Comparison of ENCODE assay signal across 14 mouse cellular contexts in the genomic region with DNA sequence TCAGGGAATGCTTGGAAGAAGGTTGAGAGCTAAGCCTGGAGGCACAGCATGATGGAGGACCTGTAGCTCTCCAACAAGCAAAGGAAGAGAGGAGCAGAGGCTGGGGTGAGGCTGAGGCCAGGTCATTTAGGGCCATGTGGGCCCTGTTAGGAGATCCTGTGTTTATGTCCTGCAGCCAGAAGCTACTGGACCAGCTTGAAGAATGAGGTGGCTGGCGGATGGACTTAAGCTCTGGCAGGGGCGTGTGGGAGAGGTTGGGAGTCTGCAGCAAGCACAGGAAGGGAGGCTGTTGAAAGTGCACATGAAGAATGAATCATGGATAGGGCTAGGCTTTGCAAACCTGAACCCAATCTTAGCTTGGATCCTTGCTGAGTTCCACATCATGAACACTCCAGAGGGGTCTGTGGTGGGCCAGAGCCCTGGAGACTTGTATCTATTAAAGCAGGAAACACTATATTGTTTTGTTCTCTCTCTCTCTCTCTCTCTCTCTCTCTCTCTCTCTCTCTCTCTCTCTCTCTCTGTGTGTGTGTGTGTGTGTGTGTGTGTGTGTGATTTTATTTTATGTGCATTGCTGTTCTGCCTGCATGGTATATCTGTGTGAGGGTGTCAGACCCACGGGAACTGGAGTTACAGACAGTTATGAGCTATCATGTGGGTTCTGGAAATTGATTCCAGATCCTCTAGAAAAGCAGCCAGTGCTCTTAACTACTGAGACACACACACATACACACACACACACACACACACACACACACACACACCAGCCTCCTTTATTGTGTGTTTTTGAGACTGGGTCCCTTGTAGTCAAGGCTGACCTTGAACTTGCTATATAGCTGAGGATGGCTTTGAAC. TPM values are rescaled to one million over a fixed set of nuclear protein-coding genes. Genes with fewer than 3 reads are reported as not detected.
A peak's percentile ranks its signal among the peaks of the same experiment; 100 is the strongest.
DNase-seq lines count a peak whose midpoint lies in the region; ATAC-seq lines count a peak whose summit lies in the region.
"Had no signal": no experiment of that assay in that cellular context is flagged by ENCODE, and none has a peak within 500 bp of the region (broad histone marks: within the 10 kb centered on the region; RNA-seq: fewer than 3 reads in every experiment).

No protein-coding gene starts in this region.

- DNase-seq in heart, adult 11 months = peak; percentile 96
- DNase-seq in heart, postnatal 4 days = no peak
- no peak for DNase-seq in limb, embryonic 10.5 days (ENCODE audit: low spot score)
- DNase-seq in lung, postnatal 25 days (ENCODE audit: low spot score) = peak; percentile 69
- DNase-seq in adrenal gland, postnatal 36 days = no peak
- DNase-seq in cerebellum, adult 9-11 months = no peak
- DNase-seq in adrenal gland, postnatal 4 days (ENCODE audit: low spot score in 2 of 2) = no peak
- DNase-seq: cerebellum, postnatal 10 days; kidney, adult 8-10 months; thymus, postnatal 4 days had no signal

- H3K27ac ChIP-seq in embryonic facial prominence, embryonic 15.5 days (replicated peaks) = peak overlapping the region; percentile 88
- H3K27ac ChIP-seq in limb, embryonic 10.5 days = peak overlapping the region; percentile 42; the same call in 1 of the 2 replicates
- H3K27ac ChIP-seq: forebrain, embryonic 10.5 days had no signal

- H3K4me3 ChIP-seq in embryonic facial prominence, embryonic 15.5 days (replicated peaks) = no peak overlapping the region
- H3K4me3 ChIP-seq in limb, embryonic 10.5 days = no peak overlapping the region
- H3K4me3 ChIP-seq: forebrain, embryonic 10.5 days had no signal

- H3K9me3 ChIP-seq in embryonic facial prominence, embryonic 15.5 days (replicated peaks) = no peaks in the 10 kb centered on the region
- no peaks in the 10 kb centered on the region for H3K9me3 ChIP-seq in limb, embryonic 10.5 days (replicated peaks)
- H3K9me3 ChIP-seq: forebrain, embryonic 10.5 days had no signal

- no peaks in the 10 kb centered on the region for H3K27me3 ChIP-seq in embryonic facial prominence, embryonic 15.5 days
- no peaks in the 10 kb centered on the region for H3K27me3 ChIP-seq in limb, embryonic 10.5 days (ENCODE audit: low read depth, poor library complexity, severe bottlenecking)
- H3K27me3 ChIP-seq: Patski had no signal

- peaks cover 53% of the 10 kb centered on the region for H3K4me1 ChIP-seq in embryonic facial prominence, embryonic 15.5 days
- peaks cover 57% of the 10 kb centered on the region for H3K4me1 ChIP-seq in limb, embryonic 10.5 days

- H3K4me2 ChIP-seq in embryonic facial prominence, embryonic 15.5 days (replicated peaks) = no peak overlapping the region

- H3K9ac ChIP-seq in embryonic facial prominence, embryonic 15.5 days = no peak overlapping the region

- no peak for ATAC-seq in embryonic facial prominence, embryonic 15.5 days (ENCODE audit: insufficient number of reproducible peaks, low FRiP score, low TSS enrichment, low read depth)
- ATAC-seq: Patski had no signal

- H3K36me3 ChIP-seq in embryonic facial prominence, embryonic 15.5 days = no peaks in the 10 kb centered on the region
- no peaks in the 10 kb centered on the region for H3K36me3 ChIP-seq in limb, embryonic 10.5 days
- H3K36me3 ChIP-seq: forebrain, embryonic 10.5 days had no signal

- 47% methylated on average over 3 of the region's 3 CpGs for WGBS in embryonic facial prominence, embryonic 15.5 days
- WGBS in limb, embryonic 10.5 days = 21% methylated on average over 3 of the region's 3 CpGs

RNA-seq across cellular contexts. Expression of a gene that starts 7.8 kb away (rescaled TPM):
- 10 to 100 TPM; 10.5 to 13.2 TPM for total RNA-seq in heart, postnatal 4 days (2021)
- 30.4 and 38.4 TPM in 2 replicates for polyA plus RNA-seq in embryonic facial prominence, embryonic 15.5 days (2015; fragmentation: Nextera tagmentation; extraction: Ambion mirVana)
- polyA plus RNA-seq in limb, embryonic 10.5 days (2016; fragmentation: Nextera tagmentation; extraction: Ambion mirVana) = 0.45 and 0.64 TPM in 2 replicates
- total RNA-seq in adrenal gland, postnatal 36 days (2021) = 10 to 100 TPM in 1 of 2 experiments, 1 to 10 TPM in 1; 4.7 to 11.3 TPM
- 10 to 100 TPM; 17.6 to 20.7 TPM for total RNA-seq in adrenal gland, postnatal 4 days (2021)
- total RNA-seq: granulocyte monocyte progenitor cell, adult 5-6 weeks had no signal
- polyA plus RNA-seq: Patski had no signal

RNA-seq across cellular contexts. Expression of a gene that starts 46.7 kb away (rescaled TPM):
- 10 to 100 TPM; 10.4 to 12.0 TPM for total RNA-seq in heart, postnatal 4 days (2021)
- polyA plus RNA-seq in embryonic facial prominence, embryonic 15.5 days (2015; fragmentation: Nextera tagmentation; extraction: Ambion mirVana) = 10.9 and 12.0 TPM in 2 replicates
- polyA plus RNA-seq in limb, embryonic 10.5 days (2016; fragmentation: Nextera tagmentation; extraction: Ambion mirVana) = 36.3 and 40.6 TPM in 2 replicates
- 1 to 10 TPM; 2.1 TPM for total RNA-seq in adrenal gland, postnatal 36 days (2021)
- 10 to 100 TPM; 10.2 to 16.2 TPM for total RNA-seq in adrenal gland, postnatal 4 days (2021)
- total RNA-seq: granulocyte monocyte progenitor cell, adult 5-6 weeks had no signal

RNA-seq across cellular contexts. Expression of a gene that starts 48.4 kb away (rescaled TPM):
- 10 to 100 TPM; 25.8 to 28.6 TPM for total RNA-seq in heart, postnatal 4 days (2021)
- 56.9 and 58.5 TPM in 2 replicates for polyA plus RNA-seq in embryonic facial prominence, embryonic 15.5 days (2015; fragmentation: Nextera tagmentation; extraction: Ambion mirVana)
- polyA plus RNA-seq in limb, embryonic 10.5 days (2016; fragmentation: Nextera tagmentation; extraction: Ambion mirVana) = 49.2 and 59.9 TPM in 2 replicates
- total RNA-seq in adrenal gland, postnatal 36 days (2021) = 10 to 100 TPM; 42.7 to 43.1 TPM
- 10 to 100 TPM; 50.2 to 53.5 TPM for total RNA-seq in adrenal gland, postnatal 4 days (2021)

RNA-seq across cellular contexts. Expression of a gene that starts 55.8 kb away (rescaled TPM):
- 10 to 100 TPM; 83.5 to 98.0 TPM for total RNA-seq in heart, postnatal 4 days (2021)
- 76.3 and 83.4 TPM in 2 replicates for polyA plus RNA-seq in embryonic facial prominence, embryonic 15.5 days (2015; fragmentation: Nextera tagmentation; extraction: Ambion mirVana)
- polyA plus RNA-seq in limb, embryonic 10.5 days (2016; fragmentation: Nextera tagmentation; extraction: Ambion mirVana) = 86.4 and 104 TPM in 2 replicates
- 10 to 100 TPM; 38.6 to 47.6 TPM for total RNA-seq in adrenal gland, postnatal 36 days (2021)
- total RNA-seq in adrenal gland, postnatal 4 days (2021) = 10 to 100 TPM; 49.8 to 54.2 TPM

Comparison
In these comparisons a context has a peak if more than half of its experiments do, and no peak if none do; other contexts are left out.
1. DNase-seq: peak in heart, adult 11 months (single experiment) and lung, postnatal 25 days (single experiment); none in heart, postnatal 4 days (single experiment), limb, embryonic 10.5 days (single experiment), adrenal gland, postnatal 36 days (0 of 2), cerebellum, adult 9-11 months (single experiment) and adrenal gland, postnatal 4 days (0 of 2).